In genomic region chr11:108342781-108343768, GRCm38 (mm10) we compare ENCODE assay signal across 8 mouse cellular contexts. TPM values are rescaled to one million over a fixed set of nuclear protein-coding genes. Genes with fewer than 3 reads are reported as not detected.
DNase-seq lines count a peak whose midpoint lies in the region; ATAC-seq and TF ChIP-seq lines count a peak whose summit lies in the region.

Gene Apoh (plus strand): TSS chr11:108343354.

- H3K9me3 ChIP-seq in ES-E14 (ENCODE audit: control insufficient read depth, insufficient read depth, low read depth, low read length) = no peaks in the 10 kb centered on the region
- no peaks in the 10 kb centered on the region for H3K9me3 ChIP-seq in forebrain, embryonic 13.5 days (replicated peaks)
- H3K9me3 ChIP-seq in lung, postnatal 0 days (ENCODE audit: low read length) = no peaks in the 10 kb centered on the region

- intact Hi-C loops in heart, postnatal 25 days (cut with DNase I) = loop anchor here (5.0 kb wide), 3 partner anchors 76 to 206 kb away; no protein-coding TSS in a partner anchor

- peak within 1 kb of the TSS; percentile 75 to 89 for H3K4me3 ChIP-seq in ES-E14 (ENCODE audit: insufficient read depth in 1 of 2, low read depth in 1 of 2, low read length in 2 of 2, poor library complexity in 1 of 2, severe bottlenecking in 1 of 2)
- peak within 1 kb of the TSS; percentile 83 for H3K4me3 ChIP-seq in brown adipose tissue, adult 24 weeks (ENCODE audit: insufficient read depth, low read depth, low read length)
- peak within 1 kb of the TSS; percentile 75 for H3K4me3 ChIP-seq in forebrain, embryonic 13.5 days
- peak within 1 kb of the TSS; percentile 97 for H3K4me3 ChIP-seq in layer of hippocampus, adult 2 months
- H3K4me3 ChIP-seq in lung, postnatal 0 days (ENCODE audit: low read depth, low read length) = peak within 1 kb of the TSS; percentile 72

- in situ Hi-C loops in ES-E14 (cut with MboI; ENCODE audit: low sequenced_read_pairs in 2 of 2, unreplicated experiment in 2 of 2) = no loop called here

- H3K9ac ChIP-seq in ES-E14 (ENCODE audit: insufficient read depth, low read depth, low read length, poor library complexity, severe bottlenecking) = peak within 1 kb of the TSS; percentile 56
- H3K9ac ChIP-seq in forebrain, embryonic 13.5 days = peak within 1 kb of the TSS; percentile 88
- H3K9ac ChIP-seq in lung, postnatal 0 days (replicated peaks; ENCODE audit: low read depth) = peak within 1 kb of the TSS; percentile 55

- peak; percentile 13 for DNase-seq in ES-E14 (ENCODE audit: low read depth, low spot score)
- peak; percentile 39 for DNase-seq in heart, postnatal 25 days (ENCODE audit: low spot score)
- peak; percentile 19 to 30 for DNase-seq in layer of hippocampus, adult 2 months (ENCODE audit: low spot score in 2 of 2)
- DNase-seq in lung, postnatal 0 days (ENCODE audit: low spot score) = peak; percentile 46
- DNase-seq in ovary, postnatal 36 days (ENCODE audit: low spot score) = peak; percentile 51
- peak; percentile 75 for DNase-seq in thymus, postnatal 4 days

- no peak for TF ChIP-seq EP300 in lung, postnatal 0 days (IDR thresholded peaks at IDR 0.05)

- TF ChIP-seq CTCF in layer of hippocampus, adult 2 months (conservative IDR thresholded peaks at IDR 0.05) = no peak
- peak; percentile 17; the same call in 1 of the 2 replicates for TF ChIP-seq CTCF in lung, postnatal 0 days (IDR thresholded peaks at IDR 0.05)

- WGBS in forebrain, embryonic 13.5 days = under 1% methylated on average over 73 of the region's 75 CpGs
- WGBS in lung, postnatal 0 days = 1% methylated on average over 58 of the region's 75 CpGs

- H3K27ac ChIP-seq in ES-E14 (ENCODE audit: insufficient read depth, low read depth, low read length, poor library complexity, severe bottlenecking) = no peak within 1 kb of the TSS
- no peak within 1 kb of the TSS for H3K27ac ChIP-seq in brown adipose tissue, adult 24 weeks (replicated peaks; ENCODE audit: low read depth, low read length)
- H3K27ac ChIP-seq in forebrain, embryonic 13.5 days = peak within 1 kb of the TSS; percentile 85
- peak within 1 kb of the TSS; percentile 98 for H3K27ac ChIP-seq in layer of hippocampus, adult 2 months
- H3K27ac ChIP-seq in lung, postnatal 0 days (ENCODE audit: low read length) = peak within 1 kb of the TSS; percentile 75

- peak within 1 kb of the TSS; percentile 100 for H3K4me2 ChIP-seq in forebrain, embryonic 13.5 days
- peak within 1 kb of the TSS; percentile 96 for H3K4me2 ChIP-seq in lung, postnatal 0 days (replicated peaks; ENCODE audit: low read depth, low read length)

- peak; percentile 32 for ATAC-seq in forebrain, embryonic 13.5 days
- peak; percentile 11 for ATAC-seq in lung, postnatal 0 days

- no peaks in the 10 kb centered on the region for H3K4me1 ChIP-seq in ES-E14 (ENCODE audit: control insufficient read depth in 2 of 2, insufficient read depth in 2 of 2, low read length in 2 of 2, poor library complexity in 1 of 2)
- H3K4me1 ChIP-seq in brown adipose tissue, adult 24 weeks (ENCODE audit: control insufficient read depth, insufficient read depth, insufficient read length, low read length) = no peaks in the 10 kb centered on the region
- peaks cover 27% of the 10 kb centered on the region for H3K4me1 ChIP-seq in forebrain, embryonic 13.5 days
- H3K4me1 ChIP-seq in lung, postnatal 0 days (ENCODE audit: insufficient read depth, low read depth, low read length) = peaks cover 4% of the 10 kb centered on the region; the same call in 1 of the 2 replicates

- H3K27me3 ChIP-seq in forebrain, embryonic 13.5 days = peaks cover 13% of the 10 kb centered on the region
- no peaks in the 10 kb centered on the region for H3K27me3 ChIP-seq in lung, postnatal 0 days (replicated peaks; ENCODE audit: insufficient read depth, low read length)

- H3K36me3 ChIP-seq in ES-E14 (ENCODE audit: control insufficient read depth, insufficient read depth, low read length, poor library complexity, severe bottlenecking) = no peaks in the 10 kb centered on the region
- no peaks in the 10 kb centered on the region for H3K36me3 ChIP-seq in forebrain, embryonic 13.5 days (ENCODE audit: poor library complexity, severe bottlenecking)
- H3K36me3 ChIP-seq in lung, postnatal 0 days (ENCODE audit: insufficient read depth, low read length) = no peaks in the 10 kb centered on the region

TF ChIP-seq in ES-E14, 5 proteins besides CTCF, POLR2A, EP300 and RAD21:
- TF ChIP-seq ZNF384 (IDR thresholded peaks at IDR 0.05; ENCODE audit: low read depth, low read length) (no peak), CHD2 (IDR thresholded peaks at IDR 0.05; ENCODE audit: low read depth, low read length) (no peak), MAFK (IDR thresholded peaks at IDR 0.05; ENCODE audit: insufficient read depth, low read depth, low read length) (no peak), HCFC1 (IDR thresholded peaks at IDR 0.05; ENCODE audit: borderline replicate concordance, insufficient read depth, low read length) (no peak), ZC3H11A (IDR thresholded peaks at IDR 0.05; ENCODE audit: borderline replicate concordance, low read depth, low read length) (no peak)

RNA-seq across cellular contexts. Expression of gene Apoh, which starts in this region (rescaled TPM):
- total RNA-seq in ES-E14 (2012; rRNA removed) = not detected in 2 replicates
- 2.3 TPM in 1 of 2 replicates, not detected in the other for polyA plus RNA-seq in brown adipose tissue, adult 24 weeks (2012; ENCODE audit: insufficient read depth, insufficient read length, missing spikeins)
- 0.37 and 1.6 TPM in 2 replicates for polyA plus RNA-seq in forebrain, embryonic 13.5 days (2015; fragmentation: Nextera tagmentation; extraction: Ambion mirVana)
- total RNA-seq in heart, postnatal 25 days (2021) = under 1 TPM; 0.28 to 0.42 TPM
- total RNA-seq in layer of hippocampus, adult 2 months (2021) = 1 to 10 TPM in 1 of 2 experiments, under 1 TPM in 1; 0.82 to 1.0 TPM
- polyA plus RNA-seq in lung, postnatal 0 days (2015; fragmentation: Nextera tagmentation; extraction: Ambion mirVana) = 0.29 and 0.37 TPM in 2 replicates

Comparison
In these comparisons a context has a peak if more than half of its experiments do, and no peak if none do; other contexts are left out.
1. Peak in DNase-seq, H3K4me3 ChIP-seq and H3K9ac ChIP-seq in ES-E14; RNA of the gene not detected or under 1 TPM.
2. Peak in DNase-seq in heart, postnatal 25 days; RNA of the gene not detected or under 1 TPM.
3. Peak in DNase-seq, ATAC-seq, H3K4me3 ChIP-seq, H3K27ac ChIP-seq, H3K9ac ChIP-seq and H3K4me2 ChIP-seq in lung, postnatal 0 days; RNA of the gene not detected or under 1 TPM.
4. DNase-seq: peak in every context shown above with its lines; median percentile 75 in thymus, postnatal 4 days; 51 in ovary, postnatal 36 days; 46 in lung, postnatal 0 days; 39 in heart, postnatal 25 days; 24 in layer of hippocampus, adult 2 months; 13 in ES-E14.
5. H3K27ac ChIP-seq: peak in forebrain, embryonic 13.5 days (single experiment) and layer of hippocampus, adult 2 months (single experiment); none in ES-E14 (single experiment) and brown adipose tissue, adult 24 weeks (single experiment).
6. Peak in every context shown above with its lines, with median percentiles within 50 percentile points of each other: H3K4me3 ChIP-seq and H3K9ac ChIP-seq.